Mouse (Mus musculus) retina, postnatal 7 days (tissue): ENCODE measurements at regions not wholly inside any gene's neighbourhood (a gene's known extent, or its start where the extent isn't known, plus 50 kb on each side); places are given as distances from the start of the nearest gene placed in this dataset.

ENCODE experiments used
- DNase-seq: peaks from one replicate; pipeline ENCODE4 v3.0.0-alpha.2; 2012; ENCODE audit warnings: low read depth, low spot score

GRCm38 (mm10) chr15:87476862-87477490, 67.1 kb upstream of the Fam19a5 start:
- DNase-seq: no peak

GRCm38 (mm10) chr15:87480758-87481157, 63.3 kb upstream of the Fam19a5 start:
- no peak for DNase-seq
